Mouse (Mus musculus): ENCODE measurements around the gene Thra.
"Not testable (repeated sequence)": the region's sequence is repeated elsewhere in the genome, so short reads cannot be mapped to it uniquely, and the experiment has no call there.

Gene Thra

GRCm38 (mm10) chr11:98717904-98718303, 22.5 kb upstream of the Thra start:
- DNase-seq: peak; percentile 83 to 89

GRCm38 (mm10) chr11:98720756-98721155, 19.7 kb upstream of the Thra start:
- no peak for DNase-seq

DNA sequence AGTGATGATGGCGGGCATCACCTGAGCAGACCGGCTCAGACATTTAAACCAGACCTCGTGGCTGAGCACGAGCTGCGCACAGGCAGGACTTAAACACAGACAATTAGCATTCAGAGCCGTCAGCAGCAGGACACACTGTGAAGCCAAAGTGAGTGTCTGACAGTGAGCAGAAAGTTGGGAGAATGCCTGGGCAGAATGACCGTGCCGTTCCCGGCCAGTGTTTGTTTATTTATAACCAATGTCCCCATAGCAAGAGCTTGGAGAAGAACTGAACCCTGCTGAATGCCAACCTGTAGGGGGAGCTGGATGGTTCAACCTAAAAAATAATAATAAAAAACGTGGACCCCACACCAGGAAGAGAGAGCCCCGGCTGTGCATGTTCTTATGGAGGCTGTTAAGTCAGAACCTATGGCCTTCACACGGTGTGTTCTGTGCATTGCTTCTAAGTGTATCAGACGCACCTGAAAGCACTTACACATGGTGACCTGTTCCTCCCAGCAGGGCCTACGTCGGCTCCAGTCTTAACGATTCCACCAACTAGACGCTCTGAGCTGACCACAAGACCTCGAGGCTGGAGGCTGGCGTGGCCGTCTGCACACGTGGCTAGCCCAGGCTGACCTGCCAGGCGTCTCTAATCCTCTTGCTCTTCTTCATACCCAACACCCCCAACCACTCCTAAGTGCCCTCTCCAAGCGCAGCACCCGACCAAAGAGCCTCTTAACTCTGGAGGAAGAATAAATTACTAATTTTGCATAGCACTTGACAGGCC, 18.8 kb upstream of the Thra start:
- peak; percentile 63 to 77 for DNase-seq

- no peak for DNase-seq
Observed at GRCm38 (mm10) chr11:98723098-98723497, 17.3 kb upstream of the Thra start.

DNA sequence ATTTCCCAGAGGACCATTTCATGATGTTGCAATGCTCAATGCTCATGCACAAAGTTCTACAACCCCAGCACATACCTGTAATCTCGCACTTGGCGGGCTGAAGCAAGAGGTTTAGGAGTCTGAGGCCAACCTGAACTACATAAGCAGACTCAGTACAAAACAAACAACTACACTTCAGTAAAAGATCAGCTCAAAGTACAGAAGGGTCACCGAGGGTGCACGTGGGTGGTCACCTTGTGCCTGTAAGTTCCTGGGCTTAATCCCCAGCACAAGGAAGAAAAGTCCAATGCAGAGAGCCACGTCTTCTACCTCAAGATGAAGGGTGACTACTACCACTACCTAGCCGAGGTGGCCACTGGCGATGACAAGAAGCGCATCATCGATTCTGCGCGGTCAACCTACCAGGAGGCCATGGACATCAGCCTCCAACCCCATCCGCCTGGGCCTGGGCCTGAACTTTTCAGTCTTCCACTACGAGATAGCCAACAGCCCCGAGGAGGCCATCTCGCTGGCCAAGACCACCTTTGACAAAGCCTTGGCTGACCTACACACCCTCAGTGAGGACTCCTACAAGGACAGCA, 14.4 kb upstream of the Thra start:
- DNase-seq: no peak

DNA sequence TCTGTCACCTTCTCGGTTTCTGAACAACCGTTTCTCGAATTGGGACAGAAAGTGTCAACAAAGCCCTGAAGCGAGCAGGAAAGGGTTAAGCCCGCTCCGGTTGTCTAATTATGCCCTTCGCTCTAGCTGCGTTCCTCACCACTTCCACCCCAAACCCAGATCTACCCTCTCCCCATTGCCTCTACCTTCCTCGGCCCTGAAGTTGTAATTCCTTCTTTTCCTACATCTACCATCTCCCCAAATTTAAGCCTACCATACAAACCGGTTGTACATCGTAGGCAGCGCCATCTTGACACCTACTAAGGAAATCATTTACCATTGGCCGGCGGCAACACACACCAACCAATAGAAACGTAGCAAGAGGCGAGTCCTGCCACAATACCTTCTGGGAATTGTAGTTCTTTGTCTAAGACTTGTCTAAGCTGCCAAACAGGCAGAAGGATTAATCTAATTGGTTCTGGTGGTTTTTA, 11.3 kb upstream of the Thra start, which contains the start of gene Med24:
Med24 (minus strand) TSS at position 317 of the 470 bp plus-strand sequence.
- peak; percentile 84 to 89 for DNase-seq

DNA sequence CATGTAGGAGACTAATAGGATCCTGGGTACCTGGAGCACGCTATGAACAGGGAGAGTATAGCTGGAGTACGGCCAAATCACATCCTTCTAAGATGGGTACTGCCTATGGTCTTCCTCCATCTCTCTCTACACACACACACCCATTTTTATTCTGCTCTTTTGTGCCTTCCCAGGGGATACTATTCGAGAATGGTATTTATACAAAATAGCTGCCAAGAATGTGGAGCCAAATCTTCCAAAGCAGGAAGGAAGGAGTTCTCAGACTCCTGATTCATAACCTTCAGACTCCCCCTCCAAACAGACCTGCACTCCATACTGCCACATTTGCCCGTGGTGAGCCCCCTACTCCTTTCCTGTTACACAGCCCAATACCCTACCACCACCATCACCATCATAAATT, 9.7 kb upstream of the Thra start:
- no peak for DNase-seq

DNA sequence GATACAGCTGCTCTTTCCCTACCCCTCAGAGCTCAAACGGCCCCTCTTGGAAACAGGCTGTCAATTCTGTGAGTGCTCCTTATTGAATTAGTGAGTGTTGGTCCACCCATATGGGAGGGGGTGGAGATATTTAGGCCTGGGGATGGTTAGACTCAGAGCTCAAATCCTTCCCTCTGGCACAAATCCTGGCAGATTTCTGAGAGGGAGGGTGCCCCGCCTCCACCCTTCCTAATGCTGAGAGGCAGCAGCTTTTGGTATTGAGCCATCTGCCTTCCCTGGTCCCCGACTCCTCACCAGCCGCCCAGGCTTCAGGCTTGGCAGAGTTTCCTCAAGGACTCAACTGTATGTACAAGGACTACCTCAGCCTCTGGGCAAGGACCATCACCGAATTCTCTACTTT, 9.3 kb upstream of the Thra start:
- DNase-seq: peak in 1 of 2 experiments; percentile 40

DNA sequence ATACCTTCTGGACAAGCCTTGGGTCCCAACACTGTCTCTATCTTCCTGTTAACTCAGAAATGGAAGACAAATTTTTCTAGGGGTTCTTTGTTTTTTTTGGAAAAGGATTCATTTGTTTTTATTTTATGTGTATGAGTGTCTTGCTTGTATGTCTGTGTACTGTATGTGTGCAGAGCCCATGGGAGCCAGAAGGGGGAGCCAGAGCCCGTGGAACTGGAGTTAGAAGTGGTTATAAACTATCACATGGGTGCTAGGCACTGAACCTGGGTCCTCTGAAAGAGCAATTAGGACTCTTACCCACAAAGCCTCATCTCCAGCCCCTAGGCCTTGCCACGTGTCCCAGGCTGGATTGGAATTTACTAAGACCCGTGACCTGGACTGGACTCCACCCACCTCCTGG, 6.4 kb upstream of the Thra start:
- peak in 1 of 2 experiments; percentile 29 for DNase-seq

- no peak for DNase-seq
Observed at GRCm38 (mm10) chr11:98735111-98735510, 5.3 kb upstream of the Thra start.

DNA sequence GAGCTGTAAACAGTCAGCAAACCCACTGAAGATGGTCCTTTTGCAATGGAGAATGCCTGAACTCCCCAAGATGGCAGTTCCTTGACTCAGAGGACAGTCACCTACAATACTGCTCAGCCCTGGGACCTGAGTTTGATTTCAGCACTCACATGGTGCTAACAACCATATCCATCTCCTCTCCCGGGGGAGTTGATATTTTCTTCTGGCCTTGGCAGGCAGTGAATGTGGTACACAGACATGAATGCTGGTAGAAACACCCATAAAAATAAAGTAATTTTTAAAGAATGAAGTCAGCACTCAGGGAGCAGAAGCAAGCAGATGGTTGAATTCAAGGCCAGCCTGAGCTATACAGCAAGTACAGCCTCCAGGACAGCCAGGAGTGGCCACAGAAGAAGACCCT, 4.3 kb upstream of the Thra start:
- no peak for DNase-seq

- DNase-seq: not testable (repeated sequence)
Observed at GRCm38 (mm10) chr11:98737220-98737619, 3.2 kb upstream of the Thra start.

- no peak for DNase-seq
Observed at GRCm38 (mm10) chr11:98738428-98738911, 2.0 kb upstream of the Thra start.

- DNase-seq: no peak
Observed at GRCm38 (mm10) chr11:98738925-98739324, 1.5 kb upstream of the Thra start.

DNA sequence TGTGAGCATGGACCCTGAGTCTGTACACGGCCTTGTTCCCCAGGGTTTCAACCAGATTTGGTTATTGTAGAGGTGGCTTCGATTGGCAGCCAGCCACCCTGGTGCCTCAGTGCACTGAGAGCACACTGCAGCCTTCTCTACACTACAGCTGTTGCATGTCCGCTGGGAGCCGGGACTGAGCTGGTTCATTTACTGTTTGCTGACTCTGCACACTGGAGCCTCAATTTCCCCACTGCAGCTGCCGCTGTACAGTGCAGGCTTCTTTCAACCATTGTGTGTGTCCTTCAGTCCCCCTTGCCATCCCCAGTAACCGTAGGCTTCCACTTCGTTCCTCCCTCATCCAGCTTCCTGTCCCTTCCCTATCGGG, 429 bp upstream of the Thra start:
- peak; percentile 42 to 61 for DNase-seq

GRCm38 (mm10) chr11:98741051-98741620, 698 bp downstream of the Thra start:
- no peak for DNase-seq

DNA sequence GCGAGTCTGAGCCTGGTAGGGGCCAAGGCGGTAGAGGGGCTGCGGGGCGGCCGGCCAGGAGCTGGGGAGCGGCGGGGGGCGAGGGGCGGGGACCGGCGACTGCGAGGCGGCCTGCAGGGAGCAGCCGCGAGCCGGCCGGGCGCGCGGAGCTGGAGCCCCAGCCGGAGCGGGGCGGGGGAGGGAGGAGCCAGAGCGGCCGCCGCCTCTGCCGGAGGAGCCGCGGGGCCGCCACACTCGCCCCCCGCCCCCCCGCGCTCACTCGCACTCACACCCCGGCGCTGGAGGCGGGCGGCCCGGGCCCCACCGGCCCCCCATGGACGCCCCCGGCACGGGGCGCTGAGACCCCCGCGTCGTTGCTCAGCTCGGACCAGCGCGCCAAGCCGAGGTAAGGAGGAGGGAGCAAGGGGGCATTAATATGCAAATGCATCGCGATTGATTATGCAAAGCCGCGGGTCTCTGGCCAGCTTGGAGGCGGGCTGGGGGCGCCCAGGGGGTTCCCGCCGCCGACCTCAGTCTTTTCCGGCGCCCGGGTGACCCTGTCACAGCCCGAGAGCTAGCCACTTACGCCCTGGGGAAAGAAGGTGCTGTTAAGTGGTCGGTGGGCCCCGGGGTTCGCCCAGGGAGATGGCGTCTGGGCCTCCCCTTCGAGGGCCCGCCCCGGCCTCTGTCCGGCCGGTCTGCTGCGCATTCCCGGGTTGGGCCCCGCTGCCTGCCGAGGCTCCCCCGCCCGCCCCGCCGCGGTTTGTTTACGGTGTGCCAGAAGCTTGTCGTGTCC, 1.4 kb downstream of the Thra start:
- peak; percentile 88 to 94 for DNase-seq

DNA sequence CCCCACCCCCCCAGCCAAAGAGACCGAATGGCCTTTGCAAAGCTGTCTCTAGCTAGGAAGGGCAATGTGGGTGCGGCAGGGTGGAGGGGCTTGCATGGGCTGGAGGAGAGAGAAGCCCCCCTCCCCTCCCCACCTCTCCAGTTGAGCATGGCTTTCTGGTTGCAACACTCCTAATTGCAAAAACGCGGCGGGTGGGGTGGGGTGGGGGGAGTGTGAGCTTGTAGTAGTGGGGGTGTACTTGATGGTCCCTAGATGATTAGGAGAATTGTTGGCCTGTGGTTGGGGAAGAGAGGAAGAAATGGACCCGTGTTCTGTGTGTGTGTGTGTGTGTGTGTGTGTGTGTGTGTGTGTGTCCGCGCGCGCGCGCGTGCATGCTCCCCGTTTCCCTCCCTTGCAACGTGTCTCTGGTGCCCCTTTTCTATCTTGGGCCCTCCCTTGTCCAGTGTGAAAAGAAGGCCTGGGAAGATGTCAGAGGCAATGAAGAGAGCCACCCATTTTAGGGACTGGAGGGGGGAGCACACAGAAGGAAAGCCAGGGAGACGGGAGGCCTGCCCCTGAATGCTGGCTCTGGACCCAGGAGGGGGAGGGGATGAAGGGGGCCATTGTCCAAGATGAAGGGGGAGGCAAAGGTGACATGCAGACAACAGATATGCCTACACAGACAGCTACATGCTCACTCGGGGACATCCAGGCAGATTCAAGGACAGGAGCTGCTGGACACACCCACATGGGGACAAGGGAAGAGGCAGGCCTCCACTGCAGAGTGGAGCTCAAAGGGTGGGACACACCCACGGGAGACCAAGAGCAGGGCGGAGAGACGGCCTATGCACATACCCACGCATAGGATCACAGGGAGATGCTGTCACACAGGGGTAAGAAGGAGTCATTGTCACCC, 2.2 kb downstream of the Thra start:
- peak; percentile 44 to 59 for DNase-seq

GRCm38 (mm10) chr11:98743655-98744345, 3.4 kb downstream of the Thra start:
- peak; percentile 88 to 93 for DNase-seq

DNA sequence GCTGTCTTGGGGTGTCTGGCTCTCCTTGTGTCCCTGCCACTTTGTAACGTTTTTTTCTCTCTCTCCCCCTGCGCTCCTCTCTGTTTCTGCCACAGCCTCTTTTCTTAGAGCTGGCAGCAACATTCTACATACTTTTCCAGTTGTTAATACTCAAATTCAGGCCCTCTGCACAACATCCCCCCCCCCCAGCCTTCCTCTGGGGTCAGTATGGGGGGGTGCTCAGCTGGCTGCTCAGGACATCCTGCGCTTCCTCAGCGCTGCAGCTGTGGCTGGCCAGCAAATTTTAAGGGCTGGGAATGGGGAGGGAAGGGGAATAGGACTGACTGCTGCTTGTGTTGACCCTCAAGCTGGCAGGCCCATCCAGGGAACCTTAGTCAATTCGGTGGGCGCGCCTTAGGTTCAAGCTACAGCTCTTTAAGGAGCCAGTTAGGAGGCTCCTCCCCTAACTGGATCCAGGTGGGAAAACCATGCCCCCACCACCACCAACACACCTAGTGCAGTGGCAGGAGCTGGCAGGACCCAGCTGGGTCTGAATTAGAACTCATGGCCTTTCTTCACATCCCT, 4.1 kb downstream of the Thra start:
- DNase-seq: peak; percentile 62 to 74

Measured in kidney, postnatal 4 days (tissue).